Mouse (Mus musculus) layer of hippocampus, adult 2 months (tissue): ENCODE measurements around the gene Idh3b. TPM values are rescaled to one million over a fixed set of nuclear protein-coding genes. Genes with fewer than 3 reads are reported as not detected.
A peak's percentile ranks its signal among the peaks of the same experiment; 100 is the strongest.

ENCODE experiments used
- DNase-seq, 2 experiments: peaks; one replicate each; pipeline ENCODE4 v3.0.0; 2022; ENCODE audit warnings: low spot score in 2 of 2
- H3K27ac ChIP-seq: fragments of 200-600 bp; 2 replicates; pipeline ENCODE4 v1.8.1; 2022
- H3K4me3 ChIP-seq: fragments of 200-600 bp; 2 replicates; pipeline ENCODE4 v1.8.1; 2022; ENCODE audit warnings: mild to moderate bottlenecking
- CTCF ChIP-seq: fragments of 200-600 bp; conservative IDR thresholded peaks from 2 replicates; pipeline ENCODE4 v1.8.1; 2022; ENCODE audit warnings: antibody characterized with exemption, mild to moderate bottlenecking, moderate library complexity
- total RNA-seq, 2 experiments: library from RNA; stranded (reverse); gene quantifications; 2 replicates each; pipeline ENCODE4 v1.2.3; 2021

Idh3b gene
- total RNA-seq, 2 experiments from 2014 or later, result 314 to 335 TPM

DNA sequence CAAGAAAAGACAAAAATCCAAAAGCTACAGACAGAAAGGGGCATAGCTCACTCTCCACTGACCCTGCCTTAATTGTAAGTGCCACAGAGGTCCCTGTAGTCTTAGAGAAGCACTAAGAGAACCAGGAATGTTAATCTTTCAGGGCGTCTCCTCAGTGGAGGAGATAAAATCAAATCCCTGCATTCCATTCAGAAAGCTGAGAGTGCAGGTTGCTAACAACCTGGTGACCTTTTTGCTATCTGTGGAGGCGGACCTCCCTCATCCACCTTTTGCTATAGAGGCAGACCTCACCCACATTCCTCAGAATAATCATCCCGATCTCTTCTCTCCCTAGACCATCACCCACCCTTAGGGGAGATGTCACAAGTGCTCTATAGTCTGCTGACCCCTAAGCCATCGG, 4.7 kb upstream of the Idh3b start:
- Histone ChIP-seq H3K27ac (no peak overlapping the region), H3K4me3 (no peak overlapping the region)
- TF ChIP-seq CTCF, result no peak
- no peak for DNase-seq

DNA sequence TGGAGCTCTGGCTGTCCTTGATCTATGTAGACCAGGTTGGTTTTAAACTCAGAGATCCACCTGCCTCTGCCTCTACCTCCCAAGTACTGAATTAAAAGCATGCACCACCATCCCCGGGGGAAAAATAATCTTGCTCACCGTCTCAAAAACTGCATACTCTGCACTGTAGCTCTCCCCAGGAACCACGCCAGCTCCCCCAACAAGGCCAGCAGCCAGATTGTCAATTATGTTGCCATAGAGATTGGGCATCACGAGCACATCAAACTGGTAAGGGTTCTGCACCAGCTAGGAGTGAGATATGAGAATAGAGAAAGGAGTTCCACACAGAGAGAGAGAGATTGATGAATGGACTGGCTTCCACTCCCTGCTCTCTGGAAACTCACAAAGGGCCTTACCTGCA, 3.5 kb downstream of the Idh3b start:
- H3K27ac ChIP-seq, result peak overlapping the region; percentile 81
- TF ChIP-seq CTCF, result no peak
- peak overlapping the region; percentile 6; the same call in 1 of the 2 replicates for H3K4me3 ChIP-seq
- peak; percentile 69 for DNase-seq

DNA sequence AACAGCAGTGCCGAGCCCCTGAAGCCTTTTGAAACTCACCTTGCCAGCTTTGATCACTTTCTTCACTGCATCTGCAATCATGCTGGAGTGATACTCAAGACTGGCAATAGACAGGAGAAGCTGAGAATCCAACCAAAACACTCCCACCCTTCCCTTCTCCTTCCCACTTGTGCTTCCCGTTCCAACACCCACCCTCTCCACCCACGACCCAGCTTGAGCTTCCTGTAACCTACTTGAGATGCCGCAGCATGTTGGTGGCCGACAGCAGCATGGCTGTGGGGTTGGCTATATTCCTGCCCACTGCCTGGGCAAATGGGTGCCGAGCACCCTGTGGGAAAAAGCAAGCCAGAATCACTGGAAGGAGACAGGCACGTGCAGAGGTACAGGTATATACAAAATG, 4.1 kb downstream of the Idh3b start:
- peak; percentile 55 to 72 for DNase-seq
- peak overlapping the region; percentile 81 for H3K27ac ChIP-seq
- no peak for TF ChIP-seq CTCF
- peak overlapping the region; percentile 6; the same call in 1 of the 2 replicates for H3K4me3 ChIP-seq

DNA sequence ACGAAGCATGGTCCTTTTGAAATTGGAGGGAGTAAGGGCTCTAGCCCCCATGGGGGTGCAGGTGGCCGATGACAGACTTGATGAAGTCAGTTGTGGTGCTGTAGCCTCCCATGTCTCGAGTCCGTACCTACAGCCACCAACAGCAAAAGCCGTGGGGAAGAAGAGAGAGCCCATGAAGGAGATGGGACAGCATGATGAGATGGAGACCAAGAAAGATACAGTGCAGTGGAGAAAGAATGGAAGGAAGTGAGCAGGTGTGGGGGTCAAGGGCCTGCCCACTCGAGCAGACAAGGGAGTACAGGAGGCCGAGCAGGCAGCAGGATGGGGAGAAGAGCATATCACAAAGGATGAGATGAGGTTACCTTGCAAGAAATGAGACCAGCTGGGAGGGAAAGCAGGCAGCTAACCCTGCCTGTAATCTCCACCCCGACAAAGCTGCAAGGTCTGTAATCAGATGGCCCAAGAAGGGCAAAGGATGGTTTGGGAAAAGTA, 4.7 kb downstream of the Idh3b start:
- Histone ChIP-seq H3K27ac (peak overlapping the region; percentile 81), H3K4me3 (no peak overlapping the region; the same call in 1 of the 2 replicates)
- no peak for TF ChIP-seq CTCF
- DNase-seq, result no peak

DNA sequence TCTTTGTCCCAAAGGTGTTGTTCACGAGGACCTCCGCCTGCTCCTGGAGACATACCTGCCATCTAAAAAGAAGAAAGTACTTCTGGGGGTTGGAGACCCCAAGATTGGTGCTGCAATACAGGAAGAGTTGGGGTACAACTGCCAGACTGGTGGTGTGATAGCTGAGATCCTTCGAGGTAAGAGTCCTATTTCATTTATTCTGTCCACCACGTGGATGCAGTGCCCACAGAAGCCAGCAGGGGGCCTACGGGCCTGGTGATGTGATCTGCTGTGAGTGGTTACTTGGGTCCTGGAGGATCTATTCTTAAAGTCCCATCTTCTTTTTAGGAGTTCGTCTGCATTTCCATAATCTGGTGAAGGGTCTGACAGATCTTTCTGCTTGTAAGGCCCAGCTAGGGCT, 8.7 kb downstream of the Idh3b start:
- peak in 1 of 2 experiments; percentile 71 for DNase-seq
- Histone ChIP-seq H3K4me3 (peak overlapping the region; percentile 99; the same call in 1 of the 2 replicates), H3K27ac (peak overlapping the region; percentile 93)
- TF ChIP-seq CTCF, result peak; percentile 81

DNA sequence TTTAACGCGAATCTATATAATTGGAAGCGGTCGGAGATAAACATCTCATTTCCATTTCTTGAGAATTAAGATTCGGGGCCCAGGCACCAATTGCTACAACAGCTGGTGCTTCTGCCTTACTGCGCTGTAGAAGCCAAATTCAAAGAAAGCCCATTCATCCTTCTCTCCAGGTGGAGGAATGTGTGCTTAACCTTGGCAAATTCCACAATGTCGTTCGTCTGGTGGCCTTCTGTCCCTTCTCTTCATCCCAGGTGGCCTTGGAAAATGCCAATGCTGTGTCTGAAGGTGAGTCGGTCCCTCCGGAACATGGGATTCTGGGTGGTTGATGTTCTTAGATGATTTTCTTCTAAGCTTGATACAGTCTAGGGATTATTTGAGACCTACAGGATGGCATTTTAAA, 9.5 kb downstream of the Idh3b start:
- no peak for TF ChIP-seq CTCF
- Histone ChIP-seq H3K27ac (peak overlapping the region; percentile 93), H3K4me3 (peak overlapping the region; percentile 99)
- DNase-seq, result no peak

DNA sequence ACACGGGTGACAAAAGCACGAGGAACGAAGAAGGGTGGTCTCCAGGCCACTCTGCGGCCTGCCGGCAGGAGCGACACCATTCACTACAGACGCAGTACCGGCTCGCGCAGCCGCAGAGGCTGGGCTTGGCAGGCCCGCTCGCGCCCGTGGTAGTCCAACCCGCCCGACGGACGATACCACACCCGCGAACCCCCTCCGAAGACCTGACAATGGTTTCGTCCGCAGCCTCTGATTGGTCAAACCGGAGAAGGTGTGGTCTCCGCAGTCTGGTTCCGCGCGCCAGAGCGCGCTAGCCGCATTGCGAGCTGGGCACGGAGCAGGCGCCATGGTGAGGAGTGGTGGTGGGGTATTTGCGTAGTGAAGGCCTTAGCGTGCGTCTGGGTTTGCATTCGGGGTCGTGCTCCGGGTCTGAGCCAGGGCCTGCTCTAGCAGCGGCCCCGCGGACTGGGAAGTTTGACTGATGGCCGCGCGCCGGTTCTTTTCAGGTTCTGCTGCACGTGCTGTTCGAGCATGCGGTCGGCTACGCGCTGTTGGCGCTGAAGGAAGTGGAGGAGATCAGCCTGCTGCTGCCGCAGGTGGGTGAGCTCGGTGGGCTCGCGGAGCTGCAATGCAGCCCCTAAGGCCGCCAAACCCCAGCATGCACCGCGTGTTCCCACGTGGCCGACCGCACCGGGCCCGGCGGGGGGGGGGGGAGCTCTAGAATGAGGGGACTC, 10.0 kb downstream of the Idh3b start, which contains the start of gene Nop56:
TSS of gene Nop56 (plus strand) at position 282 of the 713 bp plus-strand sequence.
- TF ChIP-seq CTCF, result peak; percentile 62
- H3K27ac ChIP-seq, result peak within 1 kb of the TSS; percentile 98
- DNase-seq, result peak; percentile 99 to 100
- peak within 1 kb of the TSS; percentile 99 for H3K4me3 ChIP-seq

DNA sequence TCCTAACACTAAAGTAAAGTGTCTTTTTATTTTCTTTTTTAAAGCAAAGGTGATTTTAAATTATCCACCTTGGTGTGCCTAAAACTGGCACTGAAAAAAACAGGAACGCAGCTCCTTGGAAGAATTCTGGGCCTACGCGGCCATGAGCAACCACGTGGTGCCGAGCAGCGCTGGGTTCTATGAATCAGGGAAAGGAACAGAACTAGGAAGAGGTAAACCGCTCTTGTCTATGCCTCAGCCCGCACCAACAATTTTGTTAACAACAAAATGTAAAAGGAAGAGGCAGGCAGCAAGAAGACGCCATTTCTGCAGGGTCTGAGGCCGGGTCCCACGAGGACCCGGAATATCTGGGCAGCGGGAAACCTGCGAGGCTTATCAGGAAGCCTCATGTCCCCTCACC, 10.6 kb downstream of the Idh3b start:
- Histone ChIP-seq H3K4me3 (peak overlapping the region; percentile 99), H3K27ac (peak overlapping the region; percentile 98)
- TF ChIP-seq CTCF, result no peak
- no peak for DNase-seq

DNA sequence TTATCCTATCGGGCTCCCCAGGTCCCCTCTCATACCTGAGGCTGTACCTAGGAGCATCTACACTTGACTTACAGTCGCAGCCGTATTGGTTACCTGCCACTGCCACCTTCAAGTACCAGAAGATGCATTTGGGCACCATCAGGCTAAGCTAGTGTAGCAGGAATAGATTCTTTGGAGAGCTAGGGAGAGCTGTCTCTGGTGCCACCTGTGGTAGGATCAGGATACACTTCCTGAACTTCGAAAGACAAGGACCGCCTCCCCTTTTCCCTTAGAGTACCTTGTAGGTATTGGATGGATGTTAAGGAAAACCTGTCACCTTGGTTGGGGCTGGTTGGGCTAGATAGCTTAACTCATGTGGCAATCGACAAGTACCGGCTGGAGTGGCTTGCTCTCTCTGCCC, 16.3 kb downstream of the Idh3b start:
- DNase-seq, result no peak
- peak; percentile 64 for TF ChIP-seq CTCF
- no peak overlapping the region for H3K27ac ChIP-seq
- no peak overlapping the region for H3K4me3 ChIP-seq

DNA sequence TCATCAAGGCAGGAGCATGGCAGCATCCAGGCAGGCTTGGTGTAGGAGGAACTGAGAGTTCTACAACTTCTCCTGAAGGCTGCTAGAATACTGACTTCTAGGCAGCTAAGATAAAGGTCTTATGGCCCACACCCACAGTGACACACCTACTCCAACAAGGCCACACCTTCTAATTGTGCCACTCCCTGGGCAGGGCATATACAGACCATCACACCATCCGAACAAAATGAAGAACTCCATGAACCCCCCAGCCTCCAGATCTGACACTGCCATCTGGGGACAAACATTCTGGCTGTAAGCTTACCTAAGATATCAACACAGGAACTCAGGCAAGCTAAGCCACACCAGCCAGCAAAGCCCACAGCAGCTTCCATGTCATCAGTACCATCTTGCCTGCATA, 18.8 kb downstream of the Idh3b start:
- no peak for TF ChIP-seq CTCF
- no peak overlapping the region for H3K27ac ChIP-seq
- DNase-seq, result no peak
- no peak overlapping the region for H3K4me3 ChIP-seq

DNA sequence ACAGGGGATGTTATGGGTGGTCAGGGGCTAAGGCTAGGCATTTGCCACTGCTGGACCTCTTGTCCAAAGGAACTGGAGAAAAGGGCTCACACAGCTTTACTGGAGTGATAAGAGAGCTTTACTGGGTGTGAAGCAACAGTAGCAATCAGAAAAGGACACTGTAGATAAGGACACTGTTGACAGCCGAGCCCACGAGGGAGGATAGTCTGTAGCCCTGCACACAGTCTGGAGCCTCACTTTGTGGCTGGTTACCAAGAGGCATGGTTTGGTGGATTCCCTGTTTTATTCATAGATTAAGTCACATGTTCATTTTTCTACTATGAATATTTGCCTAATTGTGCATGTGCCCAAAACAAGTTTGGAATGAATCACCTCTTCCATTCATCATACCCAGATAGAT, 21.9 kb downstream of the Idh3b start:
- Histone ChIP-seq H3K4me3 (no peak overlapping the region), H3K27ac (no peak overlapping the region)
- TF ChIP-seq CTCF, result no peak
- no peak for DNase-seq

DNA sequence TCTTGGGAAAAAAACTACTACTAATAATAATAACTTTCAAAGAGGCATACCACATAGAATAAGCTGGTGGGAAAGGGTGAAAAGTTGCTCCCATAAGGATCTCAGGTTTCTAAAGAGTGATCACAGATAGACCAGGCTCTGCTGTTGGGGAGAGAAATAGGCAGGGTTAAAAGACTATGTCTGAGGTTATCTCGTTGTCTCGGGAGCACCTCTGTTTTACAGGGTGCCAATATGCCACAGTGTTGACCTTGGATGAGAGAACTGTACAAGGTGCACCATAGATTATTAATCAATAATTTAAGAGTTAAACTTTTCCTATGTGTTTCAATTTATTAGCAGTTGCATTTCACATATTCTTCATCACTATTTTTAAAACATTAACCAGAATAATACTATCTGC, 22.4 kb downstream of the Idh3b start:
- Histone ChIP-seq H3K27ac (no peak overlapping the region), H3K4me3 (no peak overlapping the region)
- DNase-seq, result no peak
- no peak for TF ChIP-seq CTCF

DNA sequence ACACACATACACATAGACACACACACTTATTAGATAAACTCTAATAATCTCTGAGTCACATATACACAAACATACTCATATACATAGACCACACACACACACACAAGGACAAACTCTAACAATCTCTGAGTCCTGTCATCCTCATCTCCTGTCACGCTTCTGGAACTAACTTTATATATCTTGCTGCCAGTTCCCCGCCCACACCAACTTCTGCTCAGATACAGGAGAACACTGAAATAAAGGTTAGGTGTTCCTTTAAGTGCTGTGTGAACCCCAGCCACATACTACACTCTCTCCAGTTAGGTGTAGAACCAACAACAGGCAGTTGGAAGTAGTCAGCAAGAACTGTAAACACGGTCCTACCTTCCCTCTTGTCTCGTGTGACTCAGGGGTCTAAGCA, 23.5 kb downstream of the Idh3b start:
- no peak overlapping the region for H3K4me3 ChIP-seq
- no peak for DNase-seq
- TF ChIP-seq CTCF, result no peak
- no peak overlapping the region for H3K27ac ChIP-seq

DNA sequence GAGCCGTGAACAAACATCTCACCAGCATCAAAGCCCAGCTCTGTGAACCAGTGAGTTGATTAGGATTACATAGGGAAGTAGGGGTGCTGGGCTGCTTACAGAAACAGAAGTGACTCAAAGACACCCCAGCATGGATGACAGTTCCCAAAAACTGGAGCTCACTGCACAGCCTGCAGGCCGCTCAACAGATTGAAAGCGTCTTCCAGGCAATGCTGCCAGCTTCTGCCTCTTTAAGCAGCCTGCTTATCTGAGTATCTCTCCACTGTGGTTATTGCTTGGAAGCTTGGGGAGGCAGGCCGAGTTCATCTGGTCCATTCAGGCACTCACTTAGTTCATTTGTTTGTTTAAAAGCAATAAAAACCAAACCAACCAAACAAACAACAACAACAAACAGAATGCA, 27.6 kb downstream of the Idh3b start:
- Histone ChIP-seq H3K4me3 (no peak overlapping the region), H3K27ac (peak overlapping the region; percentile 28; the same call in 1 of the 2 replicates)
- DNase-seq, result no peak
- TF ChIP-seq CTCF, result no peak

DNA sequence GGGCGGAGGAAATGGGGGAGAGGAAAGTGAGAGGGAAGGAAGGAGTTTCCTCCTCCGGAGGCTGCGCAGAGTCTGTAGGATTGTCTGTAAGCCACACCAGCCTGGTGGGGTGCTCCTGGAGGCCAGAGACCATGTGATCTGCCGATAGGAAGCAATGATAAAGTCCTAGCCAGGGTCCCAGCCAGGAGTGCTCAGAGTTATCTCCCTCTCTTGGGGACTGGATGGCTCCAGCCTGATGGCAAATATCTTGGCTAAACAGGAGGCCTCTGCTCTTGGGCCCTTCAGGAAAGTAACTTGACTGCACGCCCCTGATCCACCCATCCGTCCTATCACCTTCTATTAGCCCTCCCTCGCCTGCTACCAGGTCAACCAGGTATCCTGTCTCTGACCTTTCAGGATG, 36.1 kb downstream of the Idh3b start:
- H3K4me3 ChIP-seq, result no peak overlapping the region
- DNase-seq, result no peak
- no peak overlapping the region for H3K27ac ChIP-seq
- no peak for TF ChIP-seq CTCF
